In genomic region chr17:72880156-72880555, GRCm38 (mm10) we compare ENCODE assay signal across 20 mouse cellular contexts.
"Had no signal": no experiment of that assay in that cellular context is flagged by ENCODE, and none has a peak within 500 bp of the region (broad histone marks: within the 10 kb centered on the region; RNA-seq: fewer than 3 reads in every experiment).

No protein-coding gene starts in this region.

- ATAC-seq: lung, postnatal 0 days; midbrain, embryonic 16.5 days had no signal

- H3K4me3 ChIP-seq: lung, embryonic 15.5 days; midbrain, embryonic 10.5 days; midbrain, embryonic 12.5 days; myocyte; neural tube, embryonic 13.5 days; neural tube, embryonic 15.5 days had no signal

- H3K27me3 ChIP-seq: lung, embryonic 15.5 days; midbrain, embryonic 12.5 days; neural tube, embryonic 13.5 days; neural tube, embryonic 15.5 days had no signal

- H3K4me2 ChIP-seq: lung, embryonic 15.5 days; midbrain, embryonic 12.5 days; neural tube, embryonic 13.5 days; neural tube, embryonic 15.5 days had no signal

- H3K27ac ChIP-seq: lung, embryonic 15.5 days; midbrain, embryonic 10.5 days; midbrain, embryonic 12.5 days; neural tube, embryonic 13.5 days; neural tube, embryonic 15.5 days had no signal

- H3K9ac ChIP-seq: lung, embryonic 15.5 days; midbrain, embryonic 12.5 days; neural tube, embryonic 13.5 days; neural tube, embryonic 15.5 days had no signal

- H3K9me3 ChIP-seq: lung, embryonic 15.5 days; midbrain, embryonic 10.5 days; midbrain, embryonic 12.5 days; neural tube, embryonic 13.5 days; neural tube, embryonic 15.5 days had no signal

- H3K4me1 ChIP-seq: lung, embryonic 15.5 days; midbrain, embryonic 10.5 days; midbrain, embryonic 12.5 days; neural tube, embryonic 13.5 days; neural tube, embryonic 15.5 days had no signal

- DNase-seq: lung, adult 2 months; lung, postnatal 14 days; lung, postnatal 4 days; midbrain, embryonic 14.5 days; retina, postnatal 1 day; right cerebral cortex, adult 18-20 months; right cerebral cortex, postnatal 25 days; right cerebral cortex, postnatal 4 days; spleen, adult 18-20 months; thymus, adult 18-20 months; thymus, postnatal 14 days; thymus, postnatal 36 days had no signal

- H3K36me3 ChIP-seq: lung, embryonic 15.5 days; midbrain, embryonic 10.5 days; midbrain, embryonic 12.5 days; neural tube, embryonic 13.5 days; neural tube, embryonic 15.5 days had no signal
